Mouse (Mus musculus) liver, adult 2 months (tissue): Measurements from ENCODE around the gene Brd1. TPM values are rescaled to one million over a fixed set of nuclear protein-coding genes. Genes with fewer than 3 reads are reported as not detected.

Experiments
- DNase-seq: peaks from one replicate; pipeline ENCODE4 v3.0.0-alpha.2; 2011; ENCODE audit warnings: low read depth, low spot score; ENCODE audit errors: extremely low read depth
- H3K27ac ChIP-seq: fragments of 200-500 bp; replicated peaks from 2 replicates; pipeline ENCODE4 v1.5.1; 2012; ENCODE audit warnings: low read depth, mild to moderate bottlenecking, control low read depth, inconsistent platforms, low read length; ENCODE audit not compliant: insufficient read depth
- H3K27me3 ChIP-seq: fragments of 200-500 bp; 2 replicates; pipeline ENCODE4 v1.6.1; 2012; ENCODE audit warnings: mild to moderate bottlenecking, moderate library complexity, low read length, inconsistent platforms; ENCODE audit not compliant: control insufficient read depth, insufficient read depth
- H3K36me3 ChIP-seq: fragments of 200-500 bp; 2 replicates; pipeline ENCODE4 v1.6.1; 2012; ENCODE audit warnings: low read length, inconsistent platforms; ENCODE audit not compliant: control insufficient read depth, insufficient read depth
- H3K4me1 ChIP-seq: fragments of 200-500 bp; 2 replicates; pipeline ENCODE4 v1.6.1; 2011; ENCODE audit warnings: low read length; ENCODE audit not compliant: control insufficient read depth, insufficient read depth
- H3K4me3 ChIP-seq: fragments of 200-500 bp; 2 replicates; pipeline ENCODE4 v1.5.1; 2011; ENCODE audit warnings: low read depth, mild to moderate bottlenecking, control low read depth, low read length, moderate library complexity; ENCODE audit not compliant: insufficient read depth
- H3K79me2 ChIP-seq: fragments of 200-500 bp; 2 replicates; pipeline ENCODE4 v1.6.1; 2012; ENCODE audit warnings: inconsistent platforms, mild to moderate bottlenecking, low read length, moderate library complexity; ENCODE audit not compliant: control insufficient read depth, insufficient read depth
- H3K9ac ChIP-seq: fragments of 200-500 bp; 2 replicates; pipeline ENCODE4 v1.6.1; 2012; ENCODE audit warnings: low read depth, mild to moderate bottlenecking, control low read depth, inconsistent platforms, low read length
- CTCF ChIP-seq: fragments of 200-500 bp; IDR thresholded peaks from 2 replicates; pipeline ENCODE4 v1.5.1; 2011; ENCODE audit warnings: low read depth, low read length, control low read depth
- POLR2A ChIP-seq: fragments of 200-500 bp; IDR thresholded peaks from 2 replicates; pipeline ENCODE4 v1.6.1; 2011; ENCODE audit warnings: low read length, control low read depth; ENCODE audit not compliant: insufficient read depth; ENCODE audit errors: extremely low read depth
- WGBS: fragments of 180-500 bp; shearing (Covaris S2); methylation state at CpG from one replicate; pipeline ENCODE4 v1.1.7; 2018; 5-methylcytosine and 5-hydroxymethylcytosine counted together
- polyA plus RNA-seq: library from polyadenylated mRNA; depleted of rRNA; stranded (reverse); fragments of >200 nt; gene quantifications from 2 replicates; pipeline ENCODE4 v1.2.3, GENCODE M21; 2012
- total RNA-seq: library from RNA; depleted of rRNA; stranded (reverse); fragments of >200 nt; gene quantifications from 2 replicates; pipeline ENCODE4 v1.2.3, GENCODE M21; 2014

The Brd1 gene
- total and polyA plus RNA-seq, 2 experiments = 4.8 to 13.0 TPM

- Histone ChIP-seq H3K79me2 (no peaks in the 10 kb centered on the region), H3K9ac (no peak overlapping the region), H3K27me3 (no peaks in the 10 kb centered on the region), H3K27ac (no peak overlapping the region), H3K4me3 (no peak overlapping the region), H3K4me1 (no peaks in the 10 kb centered on the region), H3K36me3 (peaks cover 60% of the 10 kb centered on the region)
- DNase-seq = no peak
- TF ChIP-seq CTCF = no peak
- no peak for TF ChIP-seq POLR2A
- 81% methylated on average over 5 of the region's 5 CpGs for WGBS
Observed at GRCm38 (mm10) chr15:88694033-88694432, 40.0 kb downstream of the Brd1 start.

- Histone ChIP-seq H3K79me2 (no peaks in the 10 kb centered on the region), H3K9ac (no peak overlapping the region), H3K27me3 (no peaks in the 10 kb centered on the region), H3K4me1 (no peaks in the 10 kb centered on the region), H3K27ac (no peak overlapping the region), H3K36me3 (peaks cover 66% of the 10 kb centered on the region), H3K4me3 (no peak overlapping the region)
- TF ChIP-seq POLR2A (no peak), CTCF (no peak)
- WGBS = 92% methylated on average over 9 of the region's 9 CpGs
- no peak for DNase-seq
Observed at GRCm38 (mm10) chr15:88692720-88693119, 41.3 kb downstream of the Brd1 start.

- Histone ChIP-seq H3K27ac (no peak overlapping the region), H3K27me3 (no peaks in the 10 kb centered on the region), H3K4me1 (no peaks in the 10 kb centered on the region), H3K36me3 (peaks cover 56% of the 10 kb centered on the region), H3K9ac (no peak overlapping the region), H3K4me3 (no peak overlapping the region), H3K79me2 (no peaks in the 10 kb centered on the region)
- no peak for TF ChIP-seq CTCF
- WGBS = 95% methylated on average over 12 of the region's 12 CpGs
- DNase-seq = no peak
Observed at GRCm38 (mm10) chr15:88691129-88691528, 42.9 kb downstream of the Brd1 start.

GRCm38 (mm10) chr15:88688120-88688519 lies 45.9 kb downstream of the Brd1 start:
- Histone ChIP-seq H3K4me1 (no peaks in the 10 kb centered on the region), H3K27ac (no peak overlapping the region), H3K4me3 (no peak overlapping the region), H3K36me3 (peaks cover 39% of the 10 kb centered on the region), H3K79me2 (no peaks in the 10 kb centered on the region), H3K27me3 (no peaks in the 10 kb centered on the region), H3K9ac (no peak overlapping the region)
- no peak for DNase-seq
- no peak for TF ChIP-seq POLR2A
- no peak for TF ChIP-seq CTCF
- WGBS = 73% methylated on average over 10 of the region's 10 CpGs

- Histone ChIP-seq H3K79me2 (no peaks in the 10 kb centered on the region), H3K4me1 (no peaks in the 10 kb centered on the region), H3K9ac (no peak overlapping the region), H3K36me3 (peaks cover 33% of the 10 kb centered on the region), H3K4me3 (no peak overlapping the region), H3K27me3 (no peaks in the 10 kb centered on the region), H3K27ac (no peak overlapping the region)
- 93% methylated on average over 5 of the region's 5 CpGs for WGBS
- TF ChIP-seq POLR2A = no peak
- no peak for TF ChIP-seq CTCF
- no peak for DNase-seq
Observed at GRCm38 (mm10) chr15:88686725-88687124, 47.3 kb downstream of the Brd1 start.

- WGBS = 82% methylated on average over 6 of the region's 6 CpGs
Observed at GRCm38 (mm10) chr15:88684039-88684438, 50.0 kb downstream of the Brd1 start.

More at GRCm38 (mm10) chr15:88684039-88684438, 50.0 kb downstream of the Brd1 start:
- TF ChIP-seq CTCF (no peak), POLR2A (no peak)
- no peak for DNase-seq
- no peak overlapping the region for H3K9ac ChIP-seq
- H3K27me3 ChIP-seq = no peaks in the 10 kb centered on the region
- no peak overlapping the region for H3K27ac ChIP-seq
- H3K36me3 ChIP-seq = peaks cover 11% of the 10 kb centered on the region
- H3K79me2 ChIP-seq = no peaks in the 10 kb centered on the region
- no peak overlapping the region for H3K4me3 ChIP-seq
- H3K4me1 ChIP-seq = no peaks in the 10 kb centered on the region
